Mouse (Mus musculus) B cell, adult 2 months (primary cell): ENCODE measurements at regions not wholly inside any gene's neighbourhood (a gene's known extent, or its start where the extent isn't known, plus 50 kb on each side); places are given as distances from the start of the nearest gene placed in this dataset.

Experiments
- DNase-seq, 2 experiments: peaks; one replicate each; pipeline ENCODE4 v3.0.0; 2022

DNA sequence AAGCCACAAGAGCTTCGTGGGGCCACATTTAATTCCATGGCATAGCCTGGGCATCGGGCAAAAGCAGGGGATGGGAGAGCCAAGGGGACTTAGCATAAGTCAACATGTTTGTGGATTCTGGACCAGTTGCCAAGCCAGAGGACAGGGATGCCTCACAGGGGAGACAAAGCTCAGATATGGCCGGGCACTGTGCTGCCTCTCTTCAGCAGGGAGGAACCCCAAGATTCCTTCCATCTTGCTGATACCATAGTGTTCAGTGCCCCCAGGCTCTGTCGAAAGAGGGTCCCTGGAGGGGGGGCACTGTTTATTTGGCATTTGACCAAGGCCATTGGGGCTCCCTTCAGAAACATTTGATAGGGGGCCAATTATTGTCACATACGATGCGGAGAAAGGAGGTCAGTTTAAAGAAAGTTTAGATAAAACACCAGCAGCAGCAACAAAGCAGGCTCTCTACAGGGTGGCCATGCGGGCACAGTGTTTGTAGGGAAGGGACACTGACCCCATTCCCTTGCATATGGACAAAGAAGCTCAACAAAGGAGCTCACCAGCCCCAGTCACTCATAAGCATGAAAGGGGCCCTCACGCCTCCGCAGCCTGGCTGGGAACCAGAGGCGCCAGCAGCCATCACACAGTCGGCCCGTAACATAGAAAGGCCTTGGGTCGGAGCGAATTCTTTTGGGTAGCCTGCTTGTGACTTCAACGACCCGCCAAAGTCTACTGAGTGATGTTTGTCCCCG, 107.6 kb upstream of the 1700016C15Rik start:
- DNase-seq, result no peak

DNA sequence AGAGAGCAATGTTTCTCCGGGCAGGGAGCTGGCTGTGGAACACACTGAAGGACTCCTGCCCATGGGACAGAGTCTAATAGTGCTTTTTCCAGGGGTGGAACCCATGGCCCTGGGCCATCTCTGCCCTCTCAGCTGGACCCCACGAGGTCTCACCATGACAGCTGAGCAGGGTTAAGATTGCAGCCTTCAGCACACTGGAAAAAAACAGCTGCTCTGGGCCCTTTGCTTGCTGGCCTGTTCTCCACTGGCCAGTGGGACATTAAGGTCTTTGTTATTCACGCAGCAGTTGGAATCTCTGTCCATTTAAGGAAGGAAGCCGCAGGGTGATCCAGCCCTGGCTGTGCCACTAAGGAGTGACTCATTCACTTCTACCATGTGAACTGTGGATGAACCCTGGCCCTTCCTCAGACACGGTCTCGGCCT, 106.3 kb upstream of the 1700016C15Rik start:
- no peak for DNase-seq

DNA sequence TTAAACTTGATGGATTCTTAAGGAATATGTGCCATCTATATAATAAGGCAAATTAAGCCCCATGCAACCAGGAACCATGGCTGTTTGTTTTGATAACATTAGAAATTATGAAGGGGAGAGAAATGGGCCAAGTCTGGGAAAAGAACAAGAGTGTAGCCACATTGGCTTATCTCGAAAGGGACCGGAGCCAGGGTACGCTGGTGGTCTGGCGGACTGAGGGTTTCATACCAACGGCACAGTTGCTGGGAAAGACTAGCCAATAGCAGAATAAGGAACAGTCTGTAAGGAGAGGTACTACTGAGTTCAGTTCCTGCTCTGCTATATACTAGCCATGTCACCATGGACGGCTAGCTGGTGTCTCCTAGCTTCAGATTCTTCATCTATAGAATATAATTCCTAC, 105.9 kb upstream of the 1700016C15Rik start:
- DNase-seq, result no peak

DNA sequence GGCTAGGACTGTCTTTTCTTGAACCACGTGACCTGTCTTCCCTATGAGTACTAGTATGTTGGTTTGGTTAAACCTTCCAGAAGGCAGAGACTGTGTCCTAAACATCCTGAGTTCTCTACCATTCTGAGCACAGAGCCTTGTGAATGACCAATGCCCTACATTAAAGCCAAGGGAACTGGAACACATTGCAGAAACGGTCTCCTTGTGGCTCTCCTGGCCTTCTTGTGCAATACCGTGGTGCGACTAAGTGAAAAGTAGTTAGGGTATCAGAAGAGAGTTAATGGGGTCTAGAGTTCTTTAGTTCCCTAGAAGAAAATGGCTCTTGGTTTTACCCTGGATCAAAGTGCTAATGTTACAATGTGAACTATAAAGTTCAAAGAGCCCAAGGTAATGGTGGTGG, 101.8 kb upstream of the 1700016C15Rik start:
- no peak for DNase-seq

DNA sequence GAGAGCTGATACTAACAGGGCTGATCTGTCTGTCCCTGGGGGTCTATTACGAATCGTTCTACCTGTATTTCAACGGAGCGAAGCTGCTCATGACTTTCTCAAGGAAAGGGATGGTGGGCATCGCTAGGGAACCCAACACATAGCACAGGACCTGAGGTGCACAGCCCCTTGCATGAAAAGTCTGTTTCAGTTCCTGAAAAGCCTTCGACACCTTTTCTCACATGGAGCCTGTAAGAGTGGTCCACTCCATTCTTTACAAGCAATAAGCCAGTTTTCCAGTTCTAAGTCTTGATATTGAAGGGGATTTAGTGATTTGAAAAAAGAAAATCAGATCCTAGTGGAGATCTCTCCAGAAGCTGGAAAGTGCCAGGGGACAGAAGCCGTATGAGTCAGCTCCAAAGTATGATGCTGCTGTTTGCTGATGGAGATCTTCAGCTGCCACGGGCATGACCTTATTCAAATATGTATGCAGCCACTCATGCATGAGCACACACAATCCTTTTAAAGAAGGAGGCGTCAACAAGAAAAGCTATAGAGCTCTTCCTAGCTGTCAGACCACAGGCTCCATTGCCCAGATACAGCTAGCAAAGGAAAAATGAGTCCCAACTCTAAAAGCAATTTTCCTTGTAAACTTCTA, 95.5 kb upstream of the 1700016C15Rik start:
- peak; percentile 30 to 33 for DNase-seq

DNA sequence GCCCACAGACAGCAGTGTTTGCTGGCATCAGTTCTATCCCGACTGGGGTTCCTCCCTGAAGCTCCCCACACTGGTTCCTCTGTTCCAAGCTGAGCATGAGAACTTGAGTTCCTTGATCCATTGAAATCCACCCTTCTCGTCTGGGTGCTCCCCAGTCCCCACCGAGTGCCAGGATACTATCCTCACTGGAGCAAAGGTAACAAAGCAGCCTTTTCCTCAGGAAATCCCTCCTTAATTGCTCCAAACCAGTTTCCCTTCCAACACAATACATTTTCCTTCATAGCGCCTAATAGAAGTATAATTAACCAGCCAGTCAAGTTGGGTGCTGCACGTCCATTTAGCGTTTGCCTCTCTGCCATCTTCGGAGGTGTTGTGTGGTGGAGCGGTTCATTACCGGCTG, 92.6 kb upstream of the 1700016C15Rik start:
- DNase-seq, result no peak

DNA sequence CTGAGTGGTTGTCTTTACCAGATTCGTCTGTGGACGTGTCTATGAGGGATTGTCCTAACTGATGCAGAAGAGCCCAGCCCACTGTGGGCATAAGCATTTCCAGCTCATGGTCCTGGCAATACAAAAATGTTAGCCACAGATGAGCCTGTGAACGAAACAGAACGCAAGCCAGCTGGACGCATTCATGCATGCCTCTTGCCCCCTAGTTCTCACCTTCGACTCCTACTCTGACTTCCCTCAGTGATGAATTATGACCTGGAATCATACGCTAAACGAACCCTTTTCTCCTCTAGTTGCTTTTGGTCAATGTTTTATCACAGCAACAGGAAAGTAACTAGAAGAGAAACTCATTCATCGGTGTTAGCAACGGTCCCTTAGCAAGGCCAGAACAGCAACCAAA, 91.2 kb upstream of the 1700016C15Rik start:
- DNase-seq, result no peak

DNA sequence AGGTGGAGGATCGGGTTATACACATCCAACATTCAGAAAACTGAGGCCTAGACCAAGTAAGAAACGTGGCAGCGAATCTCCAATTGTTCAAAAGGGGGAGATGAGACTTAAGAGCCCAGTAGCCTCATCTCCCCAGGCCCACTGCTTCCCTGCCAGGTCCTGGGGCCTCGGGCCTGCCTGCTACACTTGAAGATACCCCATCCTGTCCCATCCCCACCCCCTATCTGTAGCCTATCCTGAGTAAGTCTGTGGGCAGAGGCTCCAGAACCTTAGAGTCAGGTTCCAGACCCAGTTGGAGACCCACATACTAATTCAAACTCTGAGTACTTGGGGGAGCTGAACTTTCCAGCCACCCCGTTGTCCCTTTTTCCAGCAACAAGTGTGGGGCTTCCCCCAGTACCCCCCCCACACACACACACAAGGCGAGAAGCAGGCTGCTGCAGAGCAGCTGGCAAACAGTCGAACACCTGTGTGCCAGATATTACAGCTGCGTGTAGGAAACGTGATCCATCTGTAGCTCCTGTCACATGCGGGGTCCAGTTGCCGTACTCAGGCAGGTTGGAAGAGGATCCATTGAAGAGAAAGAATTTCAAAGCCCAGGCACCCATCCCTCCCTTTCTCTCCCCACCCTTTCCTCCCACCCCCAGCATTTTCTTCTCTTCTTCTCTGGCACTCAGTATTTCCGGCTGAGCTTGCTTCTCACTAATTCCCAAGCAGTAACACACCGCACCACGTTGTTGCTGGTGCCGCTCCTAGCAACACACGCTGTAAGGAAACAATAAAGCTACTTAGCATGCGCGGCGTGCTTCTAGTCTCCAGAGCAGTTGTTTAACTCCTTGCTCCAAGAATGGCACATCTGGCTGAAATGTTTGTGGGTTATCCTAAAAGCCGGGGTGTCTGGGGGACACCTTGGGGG, 89.4 kb upstream of the 1700016C15Rik start:
- DNase-seq, result no peak

DNA sequence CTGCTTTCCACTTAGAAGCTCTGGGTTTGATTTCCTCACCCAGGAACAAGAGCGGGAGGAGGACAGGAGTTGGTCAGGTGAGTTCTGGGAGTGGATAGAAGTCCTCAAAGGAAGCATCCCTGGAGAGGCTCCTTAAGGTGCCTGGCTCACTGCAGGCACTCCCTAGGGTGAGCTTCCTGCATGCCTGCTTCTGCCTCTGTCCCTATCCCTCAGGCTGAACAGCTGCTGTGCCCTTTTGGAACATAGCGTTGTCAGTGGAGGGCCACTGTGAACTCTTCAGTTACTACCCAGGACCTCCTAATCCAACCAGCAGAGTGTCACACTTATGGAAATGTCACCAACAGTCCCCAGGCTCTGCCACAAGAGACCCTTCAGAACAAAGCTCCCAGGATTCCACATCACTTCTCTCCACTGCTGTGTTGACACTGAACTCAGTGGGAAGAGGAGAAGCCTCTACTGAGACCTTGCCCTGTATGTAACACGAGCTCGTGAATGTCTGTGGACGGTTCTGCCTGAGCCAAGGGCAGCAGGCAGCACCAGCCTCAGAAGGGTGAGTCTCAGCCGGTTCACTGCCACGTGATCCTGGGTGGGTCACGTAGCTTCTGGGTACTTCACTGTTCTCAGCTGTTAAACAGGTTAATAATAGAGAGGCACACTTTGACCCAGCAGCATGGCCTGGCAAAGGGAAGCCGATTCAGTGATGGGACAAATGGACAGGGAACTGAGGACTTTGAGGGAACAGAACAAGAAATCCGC, 86.7 kb upstream of the 1700016C15Rik start:
- no peak for DNase-seq

DNA sequence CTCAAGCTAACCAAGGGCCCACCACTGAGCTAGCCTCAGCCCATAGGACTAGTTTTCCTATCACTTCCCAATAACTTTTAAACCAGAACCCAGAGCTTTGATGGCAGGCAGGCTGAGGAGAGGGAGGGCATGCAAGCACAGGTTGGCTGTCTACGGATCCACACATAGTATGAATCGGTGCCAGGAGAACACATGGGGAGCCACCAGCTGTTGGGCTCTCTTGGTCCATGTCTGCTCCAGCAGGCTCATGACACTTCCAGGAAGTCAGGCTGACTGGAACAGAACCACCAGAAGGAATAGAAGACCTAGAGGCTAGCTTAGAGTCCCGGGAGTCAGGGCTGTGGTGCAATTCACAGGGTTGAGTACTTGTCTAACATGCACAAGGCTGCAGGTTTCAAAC, 86.0 kb upstream of the 1700016C15Rik start:
- DNase-seq, result no peak

DNA sequence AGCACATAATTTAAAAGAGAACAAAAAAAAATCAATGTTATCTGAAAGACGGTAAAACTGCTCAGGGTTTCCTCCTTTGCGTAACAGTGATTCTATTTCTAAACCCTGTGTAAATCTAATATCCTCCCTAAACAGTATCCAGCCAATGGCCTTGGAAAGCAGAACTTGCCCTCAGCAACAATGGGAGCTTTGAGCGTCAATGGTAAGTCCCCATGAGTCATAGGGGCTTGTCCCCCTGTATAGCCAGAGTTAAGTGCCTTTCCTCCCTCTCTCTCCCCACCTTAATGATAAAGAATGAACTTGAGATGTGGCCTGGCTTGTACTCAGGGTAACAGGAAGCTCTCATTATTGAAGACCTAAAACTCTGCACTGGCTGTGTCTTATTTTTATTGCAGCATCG, 85.4 kb upstream of the 1700016C15Rik start:
- DNase-seq, result no peak

DNA sequence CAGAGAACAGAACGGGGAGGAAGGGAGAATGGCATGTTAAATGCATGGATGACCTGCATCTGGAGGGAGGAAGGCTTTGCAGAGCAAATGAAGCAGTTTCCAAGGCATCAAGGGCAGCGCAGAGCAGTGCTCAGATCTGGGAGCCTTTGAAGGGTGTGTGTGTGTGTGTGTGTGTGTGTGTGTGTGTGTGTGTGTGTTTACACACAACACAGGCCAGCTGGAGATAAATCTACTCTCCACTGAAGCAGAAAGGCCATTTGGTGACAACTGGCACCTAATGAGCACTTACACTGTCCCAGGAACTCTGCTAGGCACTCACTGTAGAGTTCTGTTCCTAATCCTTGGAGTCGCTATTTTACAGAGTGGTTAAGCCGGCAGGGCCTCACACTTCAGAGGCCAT, 84.3 kb upstream of the 1700016C15Rik start:
- DNase-seq, result no peak

DNA sequence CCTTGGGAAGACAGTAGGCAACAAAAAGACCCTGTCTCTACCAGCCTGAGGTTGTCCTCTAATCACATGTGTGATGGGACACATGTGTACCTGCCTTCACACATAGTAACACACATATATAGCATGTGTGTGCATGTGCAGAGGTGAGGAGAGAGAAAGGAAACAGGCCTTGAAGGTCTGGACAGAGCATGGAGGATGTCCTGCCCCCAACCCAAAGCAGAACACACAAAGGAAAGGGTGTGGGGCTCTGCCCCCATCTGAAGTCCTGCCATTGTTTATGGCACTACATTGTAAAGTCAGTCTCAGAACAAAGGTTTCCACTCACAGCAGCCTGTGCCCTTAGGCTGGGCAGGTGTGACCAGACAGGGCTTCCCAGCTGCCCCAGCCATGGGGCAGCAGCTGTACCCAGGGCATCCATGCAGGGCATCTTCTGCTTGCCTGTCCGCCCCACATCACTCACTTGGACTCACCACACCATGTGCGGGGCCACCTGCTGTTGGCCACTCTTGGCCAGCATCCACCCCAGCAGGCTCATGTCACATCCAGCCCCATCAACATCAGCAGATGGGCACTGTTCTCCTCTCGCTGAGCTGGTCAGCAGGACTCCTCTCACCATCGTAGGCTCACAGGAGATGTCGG, 83.6 kb upstream of the 1700016C15Rik start:
- no peak for DNase-seq

DNA sequence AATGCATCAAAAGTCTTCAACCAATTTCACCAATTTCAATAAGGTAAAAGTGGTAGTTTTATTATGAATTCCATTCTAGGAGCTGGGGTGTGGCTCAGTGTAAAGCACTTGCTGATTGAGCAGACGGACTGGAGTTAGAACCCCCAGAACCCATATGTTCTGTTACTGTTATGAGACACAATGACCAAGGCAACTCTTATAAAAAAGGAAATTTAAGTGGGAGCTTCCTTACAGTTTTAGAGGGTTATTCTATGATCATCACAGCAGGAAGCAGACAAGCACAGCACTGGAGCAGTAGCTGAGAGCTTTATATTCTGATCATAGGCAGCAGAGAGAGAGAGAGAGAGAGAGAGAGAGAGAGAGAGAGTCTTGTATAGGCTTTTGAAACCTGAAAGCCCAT, 81.7 kb upstream of the 1700016C15Rik start:
- DNase-seq, result no peak

DNA sequence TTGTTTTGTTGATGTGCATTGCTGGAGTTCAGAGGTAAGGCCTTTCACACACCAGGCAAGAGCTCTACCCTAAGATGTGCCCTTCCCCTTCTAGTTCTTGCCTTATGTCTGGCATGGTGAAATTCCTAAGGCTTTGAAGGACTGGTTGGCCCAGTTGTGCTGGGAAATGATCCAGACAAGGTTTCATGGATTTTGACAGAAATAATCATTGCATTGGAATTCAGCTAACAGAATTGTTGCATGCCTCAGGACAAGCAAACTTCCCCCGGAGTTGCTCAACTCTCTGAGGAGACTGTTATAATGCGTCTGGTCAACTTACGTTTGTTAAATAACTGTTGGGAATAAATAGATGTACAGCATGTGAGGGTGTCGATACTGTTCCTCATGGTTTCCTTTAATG, 80.6 kb upstream of the 1700016C15Rik start:
- DNase-seq, result no peak

DNA sequence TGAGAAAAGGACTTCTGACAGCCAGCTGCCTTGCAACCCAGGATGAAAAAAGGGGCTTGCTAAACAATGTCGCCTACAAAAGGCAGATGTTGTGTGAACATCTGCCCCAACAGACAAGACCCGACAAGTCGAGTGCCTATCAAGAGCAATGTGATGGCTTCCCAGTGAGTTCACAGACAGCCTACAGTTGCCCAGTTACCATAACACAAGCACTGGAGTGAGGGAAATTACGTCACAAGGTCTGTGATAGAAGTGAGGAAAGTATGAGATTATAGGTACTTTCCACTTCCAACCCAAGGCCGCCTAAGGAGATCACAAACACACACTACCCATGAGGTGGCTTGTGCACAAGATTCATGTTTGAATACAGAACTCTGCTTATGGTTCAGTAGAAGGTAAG, 78.4 kb upstream of the 1700016C15Rik start:
- peak in 1 of 2 experiments; percentile 14 for DNase-seq

DNA sequence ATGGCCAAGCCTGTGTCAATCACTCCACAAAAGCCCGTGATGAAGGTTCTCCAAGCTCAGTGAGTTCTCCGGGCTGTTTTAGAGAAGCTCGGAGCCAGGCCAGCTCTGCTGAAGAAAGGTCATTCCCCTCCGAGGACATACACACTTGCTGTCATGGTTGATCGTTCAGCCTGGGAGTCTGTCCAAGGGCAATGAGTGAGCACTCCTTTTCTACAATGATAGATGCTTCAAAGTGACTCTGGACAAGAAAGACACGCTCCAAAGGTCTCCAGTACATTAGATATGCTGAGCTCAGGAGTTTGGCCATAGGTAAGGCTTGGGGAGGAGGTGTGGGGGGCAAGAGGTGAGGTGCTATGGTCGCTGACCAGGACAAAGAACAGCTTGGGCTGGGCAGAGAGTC, 66.5 kb upstream of the 1700016C15Rik start:
- DNase-seq, result no peak

DNA sequence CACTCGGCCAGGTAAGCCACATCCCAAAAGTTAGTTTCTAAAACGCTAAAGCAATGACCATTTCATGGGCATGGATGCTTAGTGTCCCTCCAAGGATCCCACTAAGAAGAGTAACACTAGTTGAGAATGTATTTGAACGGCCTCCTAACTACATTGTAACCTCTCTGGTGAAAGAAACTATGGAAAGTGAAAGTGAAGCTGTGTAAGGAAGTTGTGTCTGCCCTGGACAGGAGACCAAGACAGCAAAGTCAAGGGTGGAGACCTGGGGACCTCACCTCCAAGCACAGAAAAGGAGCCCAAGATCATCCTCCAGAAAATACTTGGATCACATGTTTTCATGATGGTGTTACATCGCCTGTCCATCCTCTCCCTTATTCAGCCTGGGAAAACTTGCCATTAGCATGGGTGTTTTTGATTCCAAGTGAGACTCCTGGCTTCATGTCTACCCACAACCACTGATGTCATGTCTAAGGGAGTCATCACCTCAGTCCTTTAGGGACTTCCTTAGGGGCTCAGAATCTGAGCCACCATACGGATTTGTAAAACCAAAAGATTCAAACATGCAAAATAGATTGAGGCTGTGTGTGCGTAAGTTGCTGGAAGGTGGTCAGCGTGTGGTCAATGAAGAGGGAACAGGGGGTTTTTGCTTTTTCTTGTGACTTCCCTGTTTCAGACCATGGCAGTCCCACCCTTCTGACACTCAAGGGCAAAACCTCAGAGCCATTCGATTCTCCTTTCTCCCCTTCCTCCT, 62.4 kb upstream of the 1700016C15Rik start:
- peak; percentile 64 to 70 for DNase-seq

DNA sequence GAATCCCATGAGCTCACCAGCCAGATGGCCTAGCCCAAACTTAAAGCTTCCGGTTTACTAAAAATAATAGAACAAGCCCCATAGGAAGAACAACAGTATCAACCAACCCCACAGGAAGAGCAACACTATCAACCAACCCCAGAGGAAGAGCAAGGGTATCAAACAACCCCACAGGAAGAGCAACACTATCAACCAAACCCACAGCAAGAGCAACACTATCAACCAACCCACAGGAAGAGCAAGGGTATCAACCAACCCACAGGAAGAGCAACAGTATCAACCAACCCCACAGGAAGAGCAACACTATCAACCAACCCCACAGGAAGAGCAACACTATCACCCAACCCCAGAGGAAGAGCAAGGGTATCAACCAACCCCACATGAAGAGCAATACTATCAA, 59.0 kb upstream of the 1700016C15Rik start:
- DNase-seq, result no peak

DNA sequence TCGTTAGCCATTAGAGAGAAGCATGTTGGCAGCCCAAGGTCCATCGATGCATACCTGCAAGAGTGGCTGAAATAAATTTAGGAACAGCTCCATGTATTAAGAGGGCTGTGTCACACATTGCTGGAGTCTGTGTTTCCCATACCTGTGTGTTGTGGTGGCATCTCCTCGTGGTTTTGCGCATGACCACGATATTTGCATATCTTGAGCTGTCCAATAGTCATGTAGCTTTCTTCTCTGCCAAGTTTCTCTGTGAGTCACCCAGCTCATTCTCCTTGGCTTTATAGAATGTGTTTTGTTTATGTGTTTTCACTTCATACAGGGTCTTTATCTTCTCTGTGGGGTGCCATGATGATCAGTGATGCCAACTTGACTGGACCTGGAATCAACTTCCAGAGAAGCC, 53.0 kb upstream of the 1700016C15Rik start:
- peak; percentile 42 to 58 for DNase-seq

DNA sequence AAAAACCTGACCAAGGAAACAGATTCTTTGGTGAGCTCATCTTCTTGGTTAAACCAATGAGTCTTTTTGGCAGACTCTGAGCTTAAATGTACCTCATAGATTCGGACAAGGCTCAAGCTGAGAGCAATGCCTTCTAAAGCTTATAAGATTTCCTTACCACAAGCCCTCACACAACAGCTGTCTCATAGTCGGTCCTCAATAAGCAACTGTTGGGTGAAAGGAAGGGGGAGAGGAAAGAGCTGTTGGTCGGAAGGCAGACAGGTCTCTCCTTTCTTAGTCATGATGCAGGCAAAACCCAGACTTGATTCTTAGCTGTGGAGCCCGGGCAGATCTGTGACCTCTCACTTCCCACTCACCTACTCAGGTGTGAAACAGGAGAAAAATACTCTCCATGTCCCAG, 50.8 kb upstream of the 1700016C15Rik start:
- DNase-seq, result no peak
